Mouse (Mus musculus) G1E-ER4 (cell line): ENCODE measurements around the gene Fndc3a. TPM values are rescaled to one million over a fixed set of nuclear protein-coding genes. Genes with fewer than 3 reads are reported as not detected.

Experiments used
- GATA1 ChIP-seq: IDR thresholded peaks from one replicate; pipeline ENCODE4 v1.8.0; 2012; ENCODE audit warnings: low read length, inconsistent platforms
- polyA plus RNA-seq: library from polyadenylated mRNA; stranded (reverse); fragments of >175 nt; gene quantifications from 2 replicates; pipeline ENCODE4 v1.2.3, GENCODE M21; 2012

Fndc3a gene
- polyA plus RNA-seq, 1 experiment, result 2.5 TPM

- TF ChIP-seq GATA1, result no peak
These were observed 108.2 kb downstream of the Fndc3a start for GRCm38 (mm10) chr14:72601381-72602305.

- no peak for TF ChIP-seq GATA1
These were observed 109.4 kb downstream of the Fndc3a start for GRCm38 (mm10) chr14:72600375-72600774.

GRCm38 (mm10) chr14:72598976-72599740 is 110.6 kb downstream of the Fndc3a start:
- no peak for TF ChIP-seq GATA1

- TF ChIP-seq GATA1, result no peak
These were observed 115.6 kb downstream of the Fndc3a start for GRCm38 (mm10) chr14:72594191-72594590.

- no peak for TF ChIP-seq GATA1
These were observed 120.4 kb downstream of the Fndc3a start for GRCm38 (mm10) chr14:72589415-72589814.

- TF ChIP-seq GATA1, result no peak
These were observed 126.8 kb downstream of the Fndc3a start for GRCm38 (mm10) chr14:72582979-72583378.

- no peak for TF ChIP-seq GATA1
These were observed 128.8 kb downstream of the Fndc3a start for GRCm38 (mm10) chr14:72580991-72581390.

- no peak for TF ChIP-seq GATA1
These were observed 133.5 kb downstream of the Fndc3a start for GRCm38 (mm10) chr14:72576283-72576682.

GRCm38 (mm10) chr14:72563941-72564340 is 145.9 kb downstream of the Fndc3a start:
- no peak for TF ChIP-seq GATA1

- no peak for TF ChIP-seq GATA1
These were observed 151.0 kb downstream of the Fndc3a start for GRCm38 (mm10) chr14:72558795-72559194.

- no peak for TF ChIP-seq GATA1
These were observed 154.0 kb downstream of the Fndc3a start for GRCm38 (mm10) chr14:72555846-72556245.

GRCm38 (mm10) chr14:72536392-72537017 is 173.3 kb downstream of the Fndc3a start:
- no peak for TF ChIP-seq GATA1

GRCm38 (mm10) chr14:72533862-72534261 is 175.9 kb downstream of the Fndc3a start:
- no peak for TF ChIP-seq GATA1

GRCm38 (mm10) chr14:72532028-72532917 is 177.5 kb downstream of the Fndc3a start:
- no peak for TF ChIP-seq GATA1

GRCm38 (mm10) chr14:72527126-72527525 is 182.7 kb downstream of the Fndc3a start:
- TF ChIP-seq GATA1, result no peak
